Mouse (Mus musculus): Measurements from ENCODE around the gene Muc3. TPM values are rescaled to one million over a fixed set of nuclear protein-coding genes. Genes with fewer than 3 reads are reported as not detected.
A peak's percentile ranks its signal among the peaks of the same experiment; 100 is the strongest.

Muc3 gene
- total and polyA plus RNA-seq, 2 experiments from 2014 or later: not detected

GRCm38 (mm10) chr5:137166012-137166411, 16.9 kb upstream of the Muc3 start:
- no peak overlapping the region for H3K9ac ChIP-seq (replicated peaks; ENCODE audit: low read depth, low read length)
- no peak for TF ChIP-seq EP300 (IDR thresholded peaks at IDR 0.05; ENCODE audit: low read depth)
- no peak for TF ChIP-seq CTCF (IDR thresholded peaks at IDR 0.05; ENCODE audit: low read depth)
- WGBS: 67% methylated on average over 9 of the region's 9 CpGs
- H3K4me1 ChIP-seq (ENCODE audit: control insufficient read depth, insufficient read depth): no peaks in the 10 kb centered on the region
- no peak overlapping the region for H3K27ac ChIP-seq (ENCODE audit: low read depth)
- no peak overlapping the region for H3K4me2 ChIP-seq (ENCODE audit: low read depth, low read length)
- ATAC-seq (ENCODE audit: insufficient read depth, low read depth) (no peak), DNase-seq (ENCODE audit: low spot score) (no peak)
- no peaks in the 10 kb centered on the region for H3K9me3 ChIP-seq (replicated peaks; ENCODE audit: control insufficient read depth, low read length)
- H3K27me3 ChIP-seq (ENCODE audit: control insufficient read depth, insufficient read depth, low read length): no peaks in the 10 kb centered on the region
- H3K36me3 ChIP-seq (replicated peaks; ENCODE audit: control insufficient read depth, insufficient read depth, low read length): no peaks in the 10 kb centered on the region
- no peak overlapping the region for H3K4me3 ChIP-seq (ENCODE audit: low read depth, low read length)

- ATAC-seq (ENCODE audit: insufficient read depth, low read depth) (no peak), DNase-seq (ENCODE audit: low spot score) (no peak)
- H3K27me3 ChIP-seq (ENCODE audit: control insufficient read depth, insufficient read depth, low read length): no peaks in the 10 kb centered on the region
- H3K4me3 ChIP-seq (ENCODE audit: low read depth, low read length): no peak overlapping the region
- H3K4me1 ChIP-seq (ENCODE audit: control insufficient read depth, insufficient read depth): no peaks in the 10 kb centered on the region
- H3K4me2 ChIP-seq (ENCODE audit: low read depth, low read length): no peak overlapping the region
- WGBS: 59% methylated on average over 4 of the region's 4 CpGs
- no peaks in the 10 kb centered on the region for H3K36me3 ChIP-seq (replicated peaks; ENCODE audit: control insufficient read depth, insufficient read depth, low read length)
- no peak overlapping the region for H3K9ac ChIP-seq (replicated peaks; ENCODE audit: low read depth, low read length)
- no peaks in the 10 kb centered on the region for H3K9me3 ChIP-seq (replicated peaks; ENCODE audit: control insufficient read depth, low read length)
- no peak for TF ChIP-seq CTCF (IDR thresholded peaks at IDR 0.05; ENCODE audit: low read depth)
- TF ChIP-seq EP300 (IDR thresholded peaks at IDR 0.05; ENCODE audit: low read depth): no peak
- H3K27ac ChIP-seq (ENCODE audit: low read depth): no peak overlapping the region
Measured at GRCm38 (mm10) chr5:137161853-137162252, 12.7 kb upstream of the Muc3 start.

- Histone ChIP-seq H3K9ac (replicated peaks; ENCODE audit: low read depth, low read length) (no peak overlapping the region), H3K4me1 (ENCODE audit: control insufficient read depth, insufficient read depth) (no peaks in the 10 kb centered on the region), H3K4me2 (ENCODE audit: low read depth, low read length) (no peak overlapping the region), H3K9me3 (replicated peaks; ENCODE audit: control insufficient read depth, low read length) (no peaks in the 10 kb centered on the region), H3K27ac (ENCODE audit: low read depth) (no peak overlapping the region), H3K36me3 (replicated peaks; ENCODE audit: control insufficient read depth, insufficient read depth, low read length) (no peaks in the 10 kb centered on the region), H3K4me3 (ENCODE audit: low read depth, low read length) (no peak overlapping the region), H3K27me3 (ENCODE audit: control insufficient read depth, insufficient read depth, low read length) (no peaks in the 10 kb centered on the region)
- DNase-seq (ENCODE audit: low spot score) (no peak), ATAC-seq (ENCODE audit: insufficient read depth, low read depth) (no peak)
- TF ChIP-seq CTCF (IDR thresholded peaks at IDR 0.05; ENCODE audit: low read depth): peak; percentile 50
- no peak for TF ChIP-seq EP300 (IDR thresholded peaks at IDR 0.05; ENCODE audit: low read depth)
- 26% methylated on average over 11 of the region's 11 CpGs for WGBS
Measured at GRCm38 (mm10) chr5:137159461-137159860, 10.3 kb upstream of the Muc3 start.

GRCm38 (mm10) chr5:137153289-137153688, 4.2 kb upstream of the Muc3 start:
- no peak overlapping the region for H3K9ac ChIP-seq (replicated peaks; ENCODE audit: low read depth, low read length)
- DNase-seq (ENCODE audit: low spot score) (no peak), ATAC-seq (ENCODE audit: insufficient read depth, low read depth) (no peak)
- no peaks in the 10 kb centered on the region for H3K4me1 ChIP-seq (ENCODE audit: control insufficient read depth, insufficient read depth)
- no peak overlapping the region for H3K4me3 ChIP-seq (ENCODE audit: low read depth, low read length)
- H3K27ac ChIP-seq (ENCODE audit: low read depth): no peak overlapping the region
- 87% methylated on average over 5 of the region's 5 CpGs for WGBS
- peaks cover 25% of the 10 kb centered on the region for H3K9me3 ChIP-seq (replicated peaks; ENCODE audit: control insufficient read depth, low read length)
- no peaks in the 10 kb centered on the region for H3K36me3 ChIP-seq (replicated peaks; ENCODE audit: control insufficient read depth, insufficient read depth, low read length)
- no peak overlapping the region for H3K4me2 ChIP-seq (ENCODE audit: low read depth, low read length)
- TF ChIP-seq EP300 (IDR thresholded peaks at IDR 0.05; ENCODE audit: low read depth) (no peak), CTCF (IDR thresholded peaks at IDR 0.05; ENCODE audit: low read depth) (no peak)
- H3K27me3 ChIP-seq (ENCODE audit: control insufficient read depth, insufficient read depth, low read length): no peaks in the 10 kb centered on the region

GRCm38 (mm10) chr5:137152623-137153022, 3.5 kb upstream of the Muc3 start:
- Histone ChIP-seq H3K36me3 (replicated peaks; ENCODE audit: control insufficient read depth, insufficient read depth, low read length) (no peaks in the 10 kb centered on the region), H3K4me1 (ENCODE audit: control insufficient read depth, insufficient read depth) (no peaks in the 10 kb centered on the region), H3K27me3 (ENCODE audit: control insufficient read depth, insufficient read depth, low read length) (no peaks in the 10 kb centered on the region), H3K4me2 (ENCODE audit: low read depth, low read length) (no peak overlapping the region), H3K27ac (ENCODE audit: low read depth) (no peak overlapping the region), H3K9me3 (replicated peaks; ENCODE audit: control insufficient read depth, low read length) (peaks cover 25% of the 10 kb centered on the region), H3K4me3 (ENCODE audit: low read depth, low read length) (no peak overlapping the region), H3K9ac (replicated peaks; ENCODE audit: low read depth, low read length) (no peak overlapping the region)
- no peak for TF ChIP-seq EP300 (IDR thresholded peaks at IDR 0.05; ENCODE audit: low read depth)
- TF ChIP-seq CTCF (IDR thresholded peaks at IDR 0.05; ENCODE audit: low read depth): no peak
- no peak for DNase-seq (ENCODE audit: low spot score)
- ATAC-seq (ENCODE audit: insufficient read depth, low read depth): peak; percentile 47; the same call in 1 of the 2 replicates
- 69% methylated on average over 2 of the region's 2 CpGs for WGBS

GRCm38 (mm10) chr5:137140836-137141235, 8.3 kb downstream of the Muc3 start:
- 5% methylated on average over 3 of the region's 3 CpGs for WGBS
- H3K27me3 ChIP-seq (ENCODE audit: control insufficient read depth, insufficient read depth, low read length): no peaks in the 10 kb centered on the region
- H3K4me1 ChIP-seq (ENCODE audit: control insufficient read depth, insufficient read depth): no peaks in the 10 kb centered on the region
- H3K36me3 ChIP-seq (replicated peaks; ENCODE audit: control insufficient read depth, insufficient read depth, low read length): no peaks in the 10 kb centered on the region
- TF ChIP-seq EP300 (IDR thresholded peaks at IDR 0.05; ENCODE audit: low read depth): no peak
- no peak for TF ChIP-seq CTCF (IDR thresholded peaks at IDR 0.05; ENCODE audit: low read depth)
- H3K4me3 ChIP-seq (ENCODE audit: low read depth, low read length): no peak overlapping the region
- no peak overlapping the region for H3K4me2 ChIP-seq (ENCODE audit: low read depth, low read length)
- ATAC-seq (ENCODE audit: insufficient read depth, low read depth): no peak
- H3K9ac ChIP-seq (replicated peaks; ENCODE audit: low read depth, low read length): no peak overlapping the region
- H3K27ac ChIP-seq (ENCODE audit: low read depth): no peak overlapping the region
- no peaks in the 10 kb centered on the region for H3K9me3 ChIP-seq (replicated peaks; ENCODE audit: control insufficient read depth, low read length)
- DNase-seq (ENCODE audit: low spot score): no peak
